Mouse (Mus musculus): ENCODE data around the gene Cd46.

DNA sequence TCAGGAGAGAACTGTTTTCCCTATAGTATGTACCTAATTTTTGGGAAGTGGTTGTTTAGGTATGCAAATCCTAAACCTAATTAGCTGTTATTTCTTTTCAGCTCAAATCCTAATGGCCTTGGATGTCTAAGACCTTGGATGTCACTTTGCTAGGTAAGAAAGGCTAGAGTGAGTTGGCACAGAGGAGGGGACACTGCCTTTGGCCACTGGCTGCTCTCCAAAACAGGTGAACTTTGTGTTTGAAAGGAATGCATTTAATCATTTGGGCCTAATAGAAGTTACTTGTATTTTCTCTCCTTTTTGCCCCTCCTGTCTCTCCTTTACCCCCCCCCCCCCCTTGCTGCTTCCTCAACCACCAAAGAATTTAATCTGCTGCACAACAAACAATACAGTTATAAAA lies 60.3 kb downstream of the Cd46 start:
- TF ChIP-seq CTCF (IDR thresholded peaks at IDR 0.05; ENCODE audit: low read depth) (no peak), EP300 (IDR thresholded peaks at IDR 0.05; ENCODE audit: low read depth) (no peak)

Measured in liver, postnatal 0 days (tissue).